Mouse (Mus musculus): ENCODE results near the gene Tmem30c.
"Not testable (repeated sequence)": the region's sequence is repeated elsewhere in the genome, so short reads cannot be mapped to it uniquely, and the experiment has no call there.

The Tmem30c gene

GRCm38 (mm10) chr16:57292296-57292695 is 369 bp downstream of the Tmem30c start:
- DNase-seq = no peak

DNA sequence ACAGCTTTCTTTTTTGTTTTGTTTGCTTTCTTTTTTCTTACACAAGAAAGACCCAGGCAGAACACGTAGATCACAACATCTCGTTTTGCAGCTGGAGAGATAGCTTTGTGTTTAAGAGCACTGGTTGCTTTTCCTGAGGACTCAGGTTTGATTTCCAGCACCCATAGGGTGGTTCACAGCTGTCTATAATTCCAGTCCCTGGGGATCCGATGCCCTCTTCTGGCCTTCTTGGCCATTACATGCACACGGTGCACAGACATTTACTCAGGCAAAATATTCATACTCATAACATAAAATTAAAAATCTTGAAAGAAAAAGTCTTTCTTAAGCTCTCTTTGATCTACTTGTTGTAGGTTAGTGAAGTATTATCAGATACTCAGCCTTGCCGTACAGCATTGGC is 969 bp downstream of the Tmem30c start:
- DNase-seq = no peak

- no peak for DNase-seq
Observed at GRCm38 (mm10) chr16:57281417-57281816, 11.2 kb downstream of the Tmem30c start.

DNA sequence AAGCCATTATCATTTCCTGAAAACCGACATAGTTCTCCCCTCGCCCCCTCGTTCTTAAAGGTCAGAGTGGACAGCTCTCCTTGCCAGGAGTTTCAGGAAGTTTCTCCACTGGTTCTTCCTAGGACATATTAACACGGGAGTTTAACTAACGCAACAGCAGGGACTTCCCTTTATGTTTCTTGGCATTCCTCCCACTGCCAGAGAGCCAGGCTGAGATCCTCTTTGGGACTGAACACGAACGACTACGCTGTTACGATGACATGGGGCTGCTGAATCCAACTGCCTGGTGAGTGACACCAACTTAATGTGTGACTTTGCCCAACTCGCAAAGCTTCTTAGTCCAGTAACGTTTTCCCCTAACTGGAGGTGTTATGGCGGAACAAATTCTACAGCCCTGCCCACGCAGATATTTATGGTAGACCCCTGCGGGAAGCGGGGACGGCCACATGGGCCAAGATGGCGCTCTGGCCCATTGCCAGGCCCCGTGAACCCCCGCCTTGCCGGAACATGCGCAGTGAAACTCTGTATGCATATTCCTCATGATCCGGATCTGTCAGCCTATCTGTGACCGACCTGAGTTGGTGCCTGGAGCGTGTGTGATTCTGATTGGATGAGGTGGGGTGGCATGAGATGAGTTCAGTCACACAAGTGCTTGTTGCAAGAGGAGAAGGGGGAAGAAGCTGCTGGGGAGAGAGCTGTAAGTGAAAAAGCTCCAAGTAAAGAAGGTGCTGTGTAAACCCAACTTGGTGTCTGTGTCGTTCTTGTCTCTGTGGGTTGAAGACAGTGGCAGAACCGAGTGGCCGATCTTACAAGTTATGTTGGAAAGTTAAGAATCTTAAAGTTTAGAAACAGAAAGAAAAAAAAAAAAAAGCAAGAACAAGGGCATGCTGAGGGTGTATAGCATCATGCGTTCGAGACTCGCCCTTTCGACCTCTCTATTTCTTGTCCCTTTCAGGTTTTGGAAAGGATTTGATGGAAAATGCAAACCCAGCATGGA is 12.1 kb downstream of the Tmem30c start:
- no peak for DNase-seq

DNA sequence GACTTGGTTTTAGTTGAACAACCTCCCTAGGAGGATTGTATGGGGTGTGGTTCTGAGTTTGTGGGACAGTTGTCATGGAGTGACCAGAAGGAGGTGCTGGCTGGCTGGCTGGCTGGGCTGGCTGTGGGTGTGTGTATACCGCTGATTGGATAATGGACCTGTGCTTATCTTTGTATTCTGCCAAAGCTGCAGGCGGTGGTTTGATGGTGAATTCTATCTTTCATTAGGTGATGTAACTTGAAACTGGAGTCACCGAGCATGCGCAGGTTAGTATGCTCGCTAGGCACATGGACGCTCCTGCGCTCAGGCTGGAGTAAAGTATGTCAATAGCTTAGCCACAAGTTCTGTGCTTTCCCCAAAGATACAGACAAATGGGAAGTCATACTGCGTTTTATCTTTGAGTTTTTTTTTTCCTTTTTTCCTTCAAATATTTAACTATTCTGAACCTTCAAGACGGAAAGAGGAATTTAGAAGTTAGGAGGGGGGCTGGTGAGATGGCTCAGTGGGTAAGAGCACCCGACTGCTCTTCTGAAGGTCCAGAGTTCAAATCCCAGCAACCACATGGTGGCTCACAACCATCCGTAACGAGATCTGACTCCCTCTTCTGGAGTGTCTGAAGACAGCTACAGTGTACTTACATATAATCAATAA is 13.6 kb downstream of the Tmem30c start:
- no peak for DNase-seq

- no peak for DNase-seq
Observed at GRCm38 (mm10) chr16:57269751-57270150, 22.9 kb downstream of the Tmem30c start.

DNA sequence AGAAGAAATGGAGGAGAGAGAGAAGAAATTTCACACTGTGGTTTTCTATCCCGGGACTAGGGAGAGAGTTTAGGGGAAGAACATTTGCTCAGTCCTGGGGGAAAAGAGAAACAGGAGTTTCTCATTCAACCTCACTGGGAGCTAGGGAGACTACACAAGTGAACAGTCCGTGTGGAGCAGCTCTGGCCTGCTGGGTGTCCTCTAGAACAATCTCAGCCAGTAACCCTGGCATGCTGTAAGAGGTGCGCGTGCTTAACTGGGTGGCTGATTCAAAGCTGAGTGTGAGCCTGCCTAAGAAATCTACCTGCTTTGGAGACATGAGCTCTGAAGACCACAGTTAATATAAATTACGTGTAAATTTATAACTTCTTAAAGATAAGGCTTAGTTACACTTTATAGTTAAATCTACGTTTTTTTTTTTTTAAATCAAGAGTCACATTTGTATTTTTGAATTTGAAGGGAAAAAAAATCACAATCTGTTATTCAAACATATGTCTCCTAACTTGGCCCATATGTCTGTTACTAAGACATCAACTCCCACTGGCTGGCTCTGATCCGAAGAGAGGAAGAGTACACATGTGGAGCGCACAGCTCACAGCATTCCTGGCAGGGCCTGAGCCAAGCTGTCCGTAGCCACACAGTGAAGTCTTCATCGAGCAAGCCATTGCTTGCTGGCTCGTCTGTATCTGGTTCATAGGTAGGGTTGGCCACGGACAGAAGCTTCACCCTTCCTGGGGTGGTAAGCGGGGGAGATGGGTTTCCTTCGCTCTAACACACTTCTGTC is 24.4 kb downstream of the Tmem30c start:
- DNase-seq = no peak

GRCm38 (mm10) chr16:57267068-57267467 is 25.6 kb downstream of the Tmem30c start:
- DNase-seq = peak; percentile 21 to 33

- DNase-seq = no peak
Observed at GRCm38 (mm10) chr16:57260152-57260551, 32.5 kb downstream of the Tmem30c start.

DNA sequence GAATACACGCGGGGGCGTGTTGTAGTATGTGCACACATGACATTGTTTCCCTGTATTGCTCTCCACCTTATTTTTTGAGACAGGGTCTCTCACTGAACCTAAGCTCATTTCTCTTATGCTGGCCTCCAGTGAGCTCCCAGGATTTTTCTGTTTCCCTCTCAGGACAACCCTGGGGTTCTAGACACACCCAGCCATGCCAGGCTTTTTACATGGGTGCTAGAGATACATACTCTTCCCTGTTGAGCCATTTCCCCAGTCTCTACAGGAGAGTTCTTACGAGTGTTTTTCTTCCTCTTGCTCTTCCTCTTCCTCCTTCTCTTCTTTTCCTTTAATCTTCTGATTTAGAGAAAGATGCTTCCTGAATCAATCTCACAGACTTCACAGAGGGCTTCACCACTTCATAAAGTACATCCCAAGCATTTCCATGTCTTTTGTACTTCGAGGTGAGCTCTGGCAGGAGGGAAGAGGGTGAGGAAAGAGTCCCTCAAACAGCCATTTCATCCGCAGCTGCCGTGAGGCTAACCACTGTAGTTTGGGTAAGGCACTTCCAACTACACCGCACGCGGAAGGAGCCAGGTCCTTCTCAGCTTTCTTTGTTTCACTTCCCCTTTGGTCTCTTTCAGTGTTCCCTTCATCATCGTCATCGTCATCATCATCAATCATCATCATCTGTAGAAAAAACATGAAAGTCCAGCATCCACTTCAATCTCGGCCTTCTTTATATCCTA is 33.1 kb downstream of the Tmem30c start:
- no peak for DNase-seq

GRCm38 (mm10) chr16:57251589-57252421 is 40.9 kb downstream of the Tmem30c start:
- peak; percentile 58 to 67 for DNase-seq

DNA sequence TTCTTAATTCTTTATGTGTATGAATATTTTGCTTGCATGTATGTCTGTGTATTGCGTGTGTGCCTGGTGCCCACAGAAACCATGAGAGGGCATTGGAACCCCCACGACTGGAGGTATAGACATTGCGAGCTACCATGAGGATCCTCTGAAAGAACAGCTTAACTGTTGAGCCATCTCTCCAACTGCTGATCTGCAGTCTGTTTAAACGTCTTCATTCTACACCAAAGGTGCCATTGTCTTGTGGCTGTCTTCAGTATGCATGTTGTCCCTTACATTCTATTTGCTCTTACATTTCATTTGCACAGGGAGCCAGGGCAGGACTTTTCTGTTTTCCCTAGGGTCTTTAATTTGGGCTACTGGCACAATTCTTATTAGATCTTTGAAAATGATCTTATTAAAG is 41.7 kb downstream of the Tmem30c start:
- DNase-seq = no peak

- DNase-seq = no peak
Observed at GRCm38 (mm10) chr16:57247464-57247863, 45.2 kb downstream of the Tmem30c start.

DNA sequence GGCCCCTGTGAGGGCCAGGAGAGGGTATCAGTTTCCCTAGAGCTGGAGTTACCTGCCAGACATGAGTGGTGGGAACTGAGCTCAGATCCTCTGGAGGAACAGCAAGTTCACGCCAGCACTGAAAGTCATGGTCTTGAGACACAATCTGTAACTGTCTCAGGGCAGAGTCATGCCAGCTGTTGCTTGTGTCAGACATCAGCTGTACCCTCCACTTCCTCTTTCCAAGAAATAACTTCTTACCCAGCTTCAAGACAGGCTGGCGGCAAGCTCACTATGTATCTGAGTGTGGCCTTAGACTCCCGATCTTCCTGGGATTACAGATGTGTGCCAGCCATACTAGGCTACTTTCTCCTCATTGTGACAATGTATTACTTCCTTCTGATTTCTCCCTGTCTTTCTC is 46.1 kb downstream of the Tmem30c start:
- no peak for DNase-seq

DNA sequence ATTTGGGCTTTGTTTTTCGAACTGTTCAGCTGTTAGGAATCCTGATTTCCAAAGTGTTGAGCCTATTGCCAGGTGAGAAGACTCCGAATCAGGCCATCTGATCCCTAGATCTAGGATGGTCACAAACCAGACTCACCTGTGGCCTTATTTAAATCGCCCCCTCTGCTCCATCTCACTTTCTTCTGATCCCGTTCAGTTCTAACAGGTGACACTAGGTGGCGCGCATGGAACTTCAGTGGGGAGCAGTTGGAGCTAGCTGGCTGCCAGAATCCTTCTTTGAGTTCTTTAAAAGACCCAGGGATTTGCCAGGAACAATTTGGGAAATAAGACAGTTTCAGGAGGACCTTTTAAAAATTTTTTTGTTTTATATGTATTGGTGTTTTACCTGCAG is 48.8 kb downstream of the Tmem30c start:
- DNase-seq = peak; percentile 93

DNA sequence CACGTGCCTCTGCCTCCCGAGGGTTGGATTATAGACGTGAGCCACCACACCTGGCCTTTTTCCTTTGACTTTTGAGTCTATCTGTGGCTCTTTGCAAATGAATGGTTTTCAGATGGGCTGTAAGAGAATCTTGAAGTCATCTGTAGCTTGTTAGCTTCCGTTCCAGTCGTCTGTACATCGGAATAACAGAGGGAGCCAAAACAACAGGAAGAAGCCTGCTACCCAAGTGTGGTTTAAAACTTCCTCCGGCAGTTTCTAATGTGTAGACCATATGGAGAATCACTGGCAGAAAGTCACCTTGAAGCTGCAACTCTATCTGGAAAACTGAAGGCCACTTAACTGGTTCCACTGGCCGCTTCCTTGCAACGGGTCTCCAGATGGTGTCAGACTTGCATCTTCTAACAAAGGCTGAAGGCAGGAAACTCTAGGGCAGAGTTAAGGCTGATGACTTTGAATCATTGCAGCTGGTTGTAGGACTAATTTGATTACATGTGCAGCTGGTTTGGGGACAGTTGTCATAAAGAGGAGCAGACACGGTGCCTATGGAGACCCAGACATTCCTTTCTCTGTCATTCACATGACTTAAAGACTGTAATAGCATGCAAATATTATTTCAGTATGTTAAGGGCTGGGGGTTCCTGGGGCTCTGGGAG is 49.3 kb downstream of the Tmem30c start:
- peak; percentile 50 to 68 for DNase-seq

DNA sequence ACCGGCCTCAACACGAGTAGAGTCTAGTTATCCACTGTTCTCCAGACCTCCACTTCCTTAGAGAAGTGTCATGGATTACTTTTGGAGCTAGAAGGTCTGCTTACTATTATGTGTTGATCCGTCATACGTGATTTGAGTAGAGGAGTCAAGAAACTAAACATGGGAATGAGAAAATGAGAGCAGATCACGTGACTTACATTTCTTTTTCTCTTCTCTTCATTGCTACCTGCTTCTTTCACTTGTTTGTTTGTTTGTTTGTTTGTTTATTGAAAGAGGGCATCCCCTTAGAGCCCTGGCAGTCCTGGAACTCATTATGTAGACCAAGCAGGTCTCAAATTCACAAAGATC is 49.8 kb downstream of the Tmem30c start:
- no peak for DNase-seq

DNA sequence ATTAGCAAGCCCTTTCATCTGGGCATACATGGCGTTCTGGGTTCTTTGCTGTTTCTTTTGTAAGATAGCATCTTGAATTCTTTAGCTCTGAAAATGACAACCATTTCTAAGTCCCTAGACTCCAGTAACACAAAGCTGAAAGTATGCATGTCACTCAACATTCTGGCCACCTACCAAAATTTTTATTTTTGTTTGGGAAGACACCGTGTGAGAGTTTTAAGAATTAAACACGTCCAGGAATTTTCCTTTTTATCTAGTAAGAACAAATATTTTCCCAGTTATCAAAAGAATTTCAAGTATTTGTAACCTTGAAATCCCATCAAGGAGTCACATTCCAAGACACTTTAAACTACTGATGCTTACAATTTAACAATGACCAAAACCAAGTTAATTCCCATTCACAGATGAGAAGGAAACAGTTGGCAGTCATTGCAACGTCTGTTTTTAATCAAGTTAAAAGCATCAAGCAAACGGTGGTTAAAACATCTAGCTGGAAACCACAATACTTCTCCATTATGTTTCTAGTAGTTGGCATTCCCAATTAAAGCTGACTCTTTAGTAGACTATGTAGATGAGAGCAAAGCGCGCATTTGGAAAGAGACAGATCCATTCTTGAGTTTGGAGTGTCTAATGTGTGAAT is 56.7 kb downstream of the Tmem30c start:
- no peak for DNase-seq

DNA sequence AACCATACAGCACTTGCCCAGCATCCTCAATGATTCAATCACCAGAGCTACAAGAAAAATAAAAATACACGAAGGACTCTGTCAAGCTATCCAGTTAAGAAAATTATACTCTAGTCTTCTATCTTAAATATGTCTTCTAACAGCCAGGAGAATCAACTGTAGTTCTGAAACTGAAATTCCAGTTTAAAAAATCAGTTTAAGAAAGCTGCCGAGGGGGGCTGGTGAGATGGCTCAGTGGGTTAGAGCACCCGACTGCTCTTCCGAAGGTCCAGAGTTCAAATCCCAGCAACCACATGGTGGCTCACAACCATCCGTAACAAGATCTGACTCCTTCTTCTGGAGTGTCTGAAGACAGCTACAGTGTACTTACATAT is 60.7 kb downstream of the Tmem30c start:
- not testable (repeated sequence) for DNase-seq

DNA sequence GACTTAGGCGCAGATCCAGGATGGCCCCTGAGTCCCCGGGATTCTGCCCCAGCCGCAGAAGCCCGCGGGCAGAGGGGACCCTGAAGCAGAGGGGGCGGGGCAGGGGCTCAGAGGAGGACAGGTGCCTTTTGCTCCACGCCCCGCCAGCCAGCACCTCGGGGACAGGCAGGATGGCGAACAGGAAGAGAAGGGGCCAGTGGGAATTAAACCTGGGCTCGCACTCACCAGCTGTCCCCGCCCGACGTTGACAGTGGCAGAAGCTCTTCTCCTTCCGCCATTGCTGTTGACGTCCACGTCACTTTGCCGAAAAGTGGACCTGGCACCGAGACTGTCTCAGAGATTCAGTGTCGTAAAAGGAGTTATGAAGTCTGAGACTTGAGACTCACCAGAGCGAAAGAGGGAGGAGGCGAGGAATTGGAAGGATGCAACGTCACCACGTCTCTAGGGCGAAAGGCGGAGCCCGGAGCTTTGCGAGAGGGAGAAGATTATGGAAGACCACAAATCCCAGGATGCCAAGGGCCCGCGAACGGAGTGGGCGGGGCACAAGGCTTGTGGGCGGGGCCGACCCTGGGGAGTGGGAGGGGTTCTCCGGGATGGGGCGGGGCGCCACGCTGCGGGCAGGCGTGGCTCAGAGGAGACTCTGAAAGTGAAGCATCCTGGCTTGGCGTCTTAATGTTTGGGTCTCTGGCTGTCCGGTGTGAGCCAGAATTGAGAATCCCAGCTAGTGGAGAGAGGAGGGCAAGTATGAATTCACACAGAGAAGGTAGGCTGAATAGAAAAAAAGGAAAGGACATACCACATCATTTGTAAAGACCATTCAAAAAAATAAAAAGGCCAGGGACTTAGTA is 61.4 kb downstream of the Tmem30c start, which contains the start of gene Tbc1d23:
Gene Tbc1d23 (minus strand): TSS at position 416 of the 848 bp plus-strand sequence.
- peak; percentile 97 to 98 for DNase-seq

All from kidney, postnatal 4 days (tissue).